In the genomic region with DNA sequence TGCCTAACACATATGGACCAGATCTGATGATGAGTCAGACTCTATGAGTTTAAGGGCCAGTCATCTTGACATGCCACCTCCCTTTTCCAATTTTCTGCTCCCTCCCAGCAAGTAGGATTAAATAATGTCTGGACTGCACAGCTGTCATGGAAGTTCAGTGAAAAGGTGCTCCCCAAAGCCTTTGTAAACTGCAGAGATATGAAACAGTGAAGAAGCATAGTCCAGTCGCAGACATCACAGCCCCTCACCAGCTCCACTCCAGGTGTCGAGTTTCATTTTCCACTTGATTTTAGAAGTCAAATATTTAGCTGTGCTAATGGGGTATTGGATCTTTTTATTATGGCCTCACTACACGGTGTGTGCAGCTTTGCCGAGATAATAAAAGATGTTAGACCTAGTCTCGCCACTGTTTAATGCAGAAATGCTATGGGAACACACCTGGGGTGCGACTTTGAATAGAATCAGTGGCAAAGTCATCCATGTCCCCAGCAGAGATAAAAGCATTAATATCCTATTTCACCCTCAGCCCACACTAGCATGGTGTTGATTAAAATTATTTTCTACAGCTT, we compare ENCODE assay signal across 18 mouse cellular contexts.
"Had no signal": no experiment of that assay in that cellular context is flagged by ENCODE, and none has a peak within 500 bp of the region (broad histone marks: within the 10 kb centered on the region; RNA-seq: fewer than 3 reads in every experiment).

No protein-coding gene starts in this region.

- H3K9ac ChIP-seq: liver, embryonic 15.5 days; liver, postnatal 0 days; lung, embryonic 15.5 days; midbrain, embryonic 13.5 days; neural tube, embryonic 12.5 days; stomach, embryonic 15.5 days had no signal

- H3K4me1 ChIP-seq: liver, embryonic 15.5 days; lung, embryonic 15.5 days; megakaryocyte, embryonic 14.5 days; midbrain, embryonic 13.5 days; neural tube, embryonic 12.5 days; stomach, embryonic 15.5 days had no signal

- H3K4me2 ChIP-seq: liver, embryonic 15.5 days; lung, embryonic 15.5 days; midbrain, embryonic 11.5 days; midbrain, embryonic 13.5 days; neural tube, embryonic 12.5 days; stomach, embryonic 15.5 days had no signal

- DNase-seq: liver, postnatal 0 days; lung, adult 2 months; lung, postnatal 14 days; lung, postnatal 36 days; right cerebral cortex, postnatal 14 days; thymus, adult 2 months; thymus, postnatal 25 days; thymus, postnatal 4 days had no signal

- ATAC-seq: liver, postnatal 0 days; lung, postnatal 0 days; midbrain, embryonic 13.5 days had no signal

- H3K4me3 ChIP-seq: liver, embryonic 15.5 days; lung, embryonic 15.5 days; megakaryocyte, embryonic 14.5 days; midbrain, embryonic 13.5 days; neural tube, embryonic 12.5 days; stomach, embryonic 15.5 days had no signal

- H3K27ac ChIP-seq: liver, embryonic 15.5 days; lung, embryonic 15.5 days; macrophage; midbrain, embryonic 13.5 days; neural tube, embryonic 12.5 days; stomach, embryonic 15.5 days; stomach, postnatal 0 days had no signal

- H3K27me3 ChIP-seq: liver, embryonic 15.5 days; lung, embryonic 15.5 days; megakaryocyte, embryonic 14.5 days; midbrain, embryonic 13.5 days; neural tube, embryonic 12.5 days; stomach, embryonic 15.5 days had no signal

- H3K36me3 ChIP-seq: liver, embryonic 15.5 days; lung, embryonic 15.5 days; midbrain, embryonic 13.5 days; neural tube, embryonic 12.5 days; stomach, embryonic 15.5 days had no signal

- H3K9me3 ChIP-seq: liver, embryonic 15.5 days; lung, embryonic 15.5 days; megakaryocyte, embryonic 14.5 days; midbrain, embryonic 13.5 days; neural tube, embryonic 12.5 days; stomach, embryonic 15.5 days had no signal
